ENCODE assay signal across 8 mouse cellular contexts in the genomic region with DNA sequence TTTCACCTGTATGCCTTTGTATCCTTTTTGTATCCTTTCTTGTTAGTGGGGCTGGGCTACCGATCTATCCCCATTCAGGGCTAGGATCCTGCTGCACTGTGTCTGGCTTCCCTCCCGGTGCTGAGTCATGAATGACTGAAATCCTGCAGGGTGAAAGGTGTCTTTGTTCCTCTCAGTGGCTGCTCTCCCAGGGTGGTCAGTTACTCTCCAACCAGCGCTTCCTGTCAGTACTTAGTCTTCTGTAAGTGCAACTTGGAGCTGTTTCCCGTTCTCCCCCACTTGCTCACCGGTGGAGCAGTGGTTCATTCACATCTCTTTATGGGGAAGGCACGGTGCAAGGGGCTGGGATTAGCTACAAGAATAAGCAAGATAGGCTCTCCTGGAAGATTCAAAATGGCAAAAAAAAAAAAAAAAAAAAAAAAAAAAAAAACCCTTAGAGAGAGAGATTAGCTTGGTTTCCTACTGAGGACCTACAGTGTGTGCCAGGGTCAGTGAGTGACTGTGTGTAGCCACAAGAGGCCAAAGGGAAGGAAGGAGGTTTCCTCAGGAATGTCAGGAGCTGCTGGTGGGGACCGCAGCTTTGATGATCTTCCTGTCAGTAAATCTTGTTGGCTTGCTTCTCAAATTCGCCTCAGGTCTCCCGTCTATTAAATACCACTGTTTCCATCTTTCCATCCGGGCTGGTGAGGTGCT. TPM values are rescaled to one million over a fixed set of nuclear protein-coding genes. Genes with fewer than 3 reads are reported as not detected.
DNase-seq lines count a peak whose midpoint lies in the region; ATAC-seq and TF ChIP-seq lines count a peak whose summit lies in the region.

No protein-coding gene starts in this region.

- WGBS in heart, postnatal 0 days = 11% methylated on average over 10 of the region's 10 CpGs

- peak; percentile 69 to 89 for DNase-seq in adrenal gland, adult (ENCODE audit: inconsistent age in 2 of 2, low spot score in 1 of 2)
- no peak for DNase-seq in adrenal gland, postnatal 4 days (ENCODE audit: low spot score in 2 of 2)
- peak; percentile 43 for DNase-seq in urinary bladder, postnatal 25 days (ENCODE audit: low spot score)
- DNase-seq in urinary bladder, adult 2 months (ENCODE audit: low spot score) = no peak
- DNase-seq in heart, postnatal 0 days (ENCODE audit: low spot score) = peak; percentile 8
- DNase-seq in kidney, postnatal 14 days = peak; percentile 85
- DNase-seq in mesoderm, embryonic 11.5 days (ENCODE audit: low read depth, low spot score) = peak; percentile 62

- TF ChIP-seq EP300 in heart, postnatal 0 days (IDR thresholded peaks at IDR 0.05; ENCODE audit: low read depth) = no peak

- no peaks in the 10 kb centered on the region for H3K4me1 ChIP-seq in heart, postnatal 0 days (ENCODE audit: control insufficient read depth, insufficient read depth)

- H3K36me3 ChIP-seq in heart, postnatal 0 days (replicated peaks; ENCODE audit: control insufficient read depth, insufficient read depth, low read length) = no peaks in the 10 kb centered on the region

- H3K4me3 ChIP-seq in heart, postnatal 0 days (ENCODE audit: low read depth, low read length) = no peak overlapping the region

- no peak overlapping the region for H3K9ac ChIP-seq in heart, postnatal 0 days (replicated peaks; ENCODE audit: low read depth, low read length)

- H3K9me3 ChIP-seq in heart, postnatal 0 days (replicated peaks; ENCODE audit: control insufficient read depth, low read length) = peaks cover 6% of the 10 kb centered on the region; the same call in 1 of the 2 replicates

- H3K27ac ChIP-seq in heart, postnatal 0 days (ENCODE audit: low read depth) = no peak overlapping the region

- no peak for ATAC-seq in heart, postnatal 0 days (ENCODE audit: insufficient read depth, low read depth)
- ATAC-seq in monocyte, adult 5-6 weeks (replicated peaks; ENCODE audit: insufficient number of reproducible peaks, low FRiP score, low TSS enrichment, poor library complexity, severe bottlenecking) = no peak

- H3K4me2 ChIP-seq in heart, postnatal 0 days (ENCODE audit: low read depth, low read length) = no peak overlapping the region

- TF ChIP-seq CTCF in heart, postnatal 0 days (IDR thresholded peaks at IDR 0.05; ENCODE audit: low read depth) = no peak

- H3K27me3 ChIP-seq in heart, postnatal 0 days (ENCODE audit: control insufficient read depth, insufficient read depth, low read length) = peaks cover 71% of the 10 kb centered on the region

RNA-seq across cellular contexts. Expression of gene Pfdn4, which starts 26.5 kb away (rescaled TPM):
- total RNA-seq in adrenal gland, postnatal 4 days (2021) = 10 to 100 TPM; 20.9 to 24.6 TPM
- polyA plus RNA-seq in urinary bladder, adult 2 months (2012; rRNA removed) = 24.3 and 31.9 TPM in 2 replicates
- 11.4 and 30.2 TPM in 2 replicates for total RNA-seq in heart, postnatal 0 days (2014; rRNA removed; ENCODE audit: low replicate concordance)
- 42.1 and 46.2 TPM in 2 replicates for polyA plus RNA-seq in heart, postnatal 0 days (2015; fragmentation: Nextera tagmentation; extraction: Ambion mirVana)
- 31.7 to 52.4 TPM (median 43.6 TPM) in 3 replicates for total RNA-seq in monocyte, adult 5-6 weeks (2017)

RNA-seq across cellular contexts. Expression of gene Cyp24a1, which starts 27.2 kb away (rescaled TPM):
- 1 to 10 TPM in 1 of 2 experiments, not detected in 1; 3.0 TPM for total RNA-seq in adrenal gland, postnatal 4 days (2021)
- polyA plus RNA-seq in urinary bladder, adult 2 months (2012; rRNA removed) = not detected in 2 replicates
- not detected in 2 replicates for total RNA-seq in heart, postnatal 0 days (2014; rRNA removed; ENCODE audit: low replicate concordance)
- polyA plus RNA-seq in heart, postnatal 0 days (2015; fragmentation: Nextera tagmentation; extraction: Ambion mirVana) = not detected in 2 replicates
- not detected in 3 replicates for total RNA-seq in monocyte, adult 5-6 weeks (2017)

RNA-seq across cellular contexts. Expression of gene Bcas1, which starts 42.1 kb away (rescaled TPM):
- 1 to 10 TPM in 1 of 2 experiments, under 1 TPM in 1; 0.48 to 1.2 TPM for total RNA-seq in adrenal gland, postnatal 4 days (2021)
- 6.9 and 7.5 TPM in 2 replicates for polyA plus RNA-seq in urinary bladder, adult 2 months (2012; rRNA removed)
- total RNA-seq in heart, postnatal 0 days (2014; rRNA removed; ENCODE audit: low replicate concordance) = not detected in 2 replicates
- polyA plus RNA-seq in heart, postnatal 0 days (2015; fragmentation: Nextera tagmentation; extraction: Ambion mirVana) = 0.38 and 0.45 TPM in 2 replicates
- total RNA-seq in monocyte, adult 5-6 weeks (2017) = 1.2 to 1.3 TPM in 2 of 3 replicates, not detected in the other

Comparison
In these comparisons a context has a peak if more than half of its experiments do, and no peak if none do; other contexts are left out.
1. DNase-seq: peak in adrenal gland, adult (2 of 2), urinary bladder, postnatal 25 days (single experiment), heart, postnatal 0 days (single experiment), kidney, postnatal 14 days (single experiment) and mesoderm, embryonic 11.5 days (single experiment); none in adrenal gland, postnatal 4 days (0 of 2) and urinary bladder, adult 2 months (single experiment).